Mouse (Mus musculus): ENCODE results near the gene Calcrl. TPM values are rescaled to one million over a fixed set of nuclear protein-coding genes. Genes with fewer than 3 reads are reported as not detected.

The Calcrl gene
- polyA plus RNA-seq, 1 experiment = 0.81 TPM

- Histone ChIP-seq H3K36me3 (ENCODE audit: control insufficient read depth, insufficient read depth, low read length) (no peaks in the 10 kb centered on the region), H3K4me3 (ENCODE audit: low read depth, low read length) (no peak overlapping the region), H3K27me3 (ENCODE audit: control insufficient read depth, insufficient read depth, low read length) (no peaks in the 10 kb centered on the region), H3K27ac (ENCODE audit: insufficient read depth, low read depth, low read length) (no peak overlapping the region), H3K4me1 (ENCODE audit: control insufficient read depth, insufficient read depth, insufficient read length, low read length) (no peaks in the 10 kb centered on the region)
- WGBS = 60% methylated on average over 6 of the region's 6 CpGs
- TF ChIP-seq POLR2A (IDR thresholded peaks at IDR 0.05; ENCODE audit: low read depth, low read length) = no peak
- no peak for TF ChIP-seq CTCF (IDR thresholded peaks at IDR 0.05; ENCODE audit: extremely low read depth, insufficient read length, insufficient replicate concordance, low read depth, low read length)
Observed at GRCm38 (mm10) chr2:84457221-84457620, 32.0 kb upstream of the Calcrl start.

GRCm38 (mm10) chr2:84455236-84455799 is 30.1 kb upstream of the Calcrl start:
- WGBS = 7% methylated on average over 5 of the region's 5 CpGs
- no peaks in the 10 kb centered on the region for H3K4me1 ChIP-seq (ENCODE audit: control insufficient read depth, insufficient read depth, insufficient read length, low read length)

DNA sequence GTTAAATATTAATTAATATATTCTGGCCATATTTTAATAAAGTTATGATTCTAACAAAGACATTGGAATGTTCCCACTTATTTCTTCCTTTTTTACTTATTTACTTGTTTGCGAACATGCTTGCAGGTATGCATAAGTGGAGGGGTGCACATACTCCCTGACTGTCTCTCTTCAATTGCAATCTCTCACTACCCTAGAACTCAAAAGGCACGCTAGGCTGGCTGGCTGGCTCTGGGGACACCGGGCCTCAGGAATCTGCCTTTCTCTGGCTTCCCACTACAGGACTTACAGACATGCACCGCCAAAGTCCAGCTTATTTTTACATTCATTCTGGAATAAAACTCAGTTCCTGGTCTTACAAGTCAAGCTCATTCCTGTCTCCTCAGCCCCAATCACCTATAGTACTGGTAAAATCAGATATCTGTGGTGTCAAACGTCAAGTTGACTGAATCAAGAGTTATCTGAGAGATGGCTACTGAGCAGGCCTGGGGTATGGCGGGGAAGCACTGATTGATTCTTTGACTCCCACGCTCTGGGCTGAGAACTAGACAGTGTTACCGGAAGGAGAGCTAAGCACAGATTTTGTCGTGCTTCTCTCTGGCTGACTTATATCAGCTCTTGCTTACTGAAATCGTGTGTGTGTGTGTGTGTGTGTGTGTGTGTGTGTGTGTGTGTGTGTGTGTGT is 29.5 kb upstream of the Calcrl start:
- Histone ChIP-seq H3K36me3 (ENCODE audit: control insufficient read depth, insufficient read depth, low read length) (no peaks in the 10 kb centered on the region), H3K4me1 (ENCODE audit: control insufficient read depth, insufficient read depth, insufficient read length, low read length) (no peaks in the 10 kb centered on the region), H3K27me3 (ENCODE audit: control insufficient read depth, insufficient read depth, low read length) (no peaks in the 10 kb centered on the region), H3K27ac (ENCODE audit: insufficient read depth, low read depth, low read length) (no peak overlapping the region), H3K4me3 (ENCODE audit: low read depth, low read length) (no peak overlapping the region)
- WGBS = 58% methylated on average over 10 of the region's 10 CpGs
- no peak for TF ChIP-seq CTCF (IDR thresholded peaks at IDR 0.05; ENCODE audit: extremely low read depth, insufficient read length, insufficient replicate concordance, low read depth, low read length)
- TF ChIP-seq POLR2A (IDR thresholded peaks at IDR 0.05; ENCODE audit: low read depth, low read length) = no peak

More at GRCm38 (mm10) chr2:84455236-84455799, 30.1 kb upstream of the Calcrl start:
- Histone ChIP-seq H3K27me3 (ENCODE audit: control insufficient read depth, insufficient read depth, low read length) (no peaks in the 10 kb centered on the region), H3K4me3 (ENCODE audit: low read depth, low read length) (no peak overlapping the region), H3K36me3 (ENCODE audit: control insufficient read depth, insufficient read depth, low read length) (no peaks in the 10 kb centered on the region), H3K27ac (ENCODE audit: insufficient read depth, low read depth, low read length) (no peak overlapping the region)
- TF ChIP-seq CTCF (IDR thresholded peaks at IDR 0.05; ENCODE audit: extremely low read depth, insufficient read length, insufficient replicate concordance, low read depth, low read length) (no peak), POLR2A (IDR thresholded peaks at IDR 0.05; ENCODE audit: low read depth, low read length) (no peak)

DNA sequence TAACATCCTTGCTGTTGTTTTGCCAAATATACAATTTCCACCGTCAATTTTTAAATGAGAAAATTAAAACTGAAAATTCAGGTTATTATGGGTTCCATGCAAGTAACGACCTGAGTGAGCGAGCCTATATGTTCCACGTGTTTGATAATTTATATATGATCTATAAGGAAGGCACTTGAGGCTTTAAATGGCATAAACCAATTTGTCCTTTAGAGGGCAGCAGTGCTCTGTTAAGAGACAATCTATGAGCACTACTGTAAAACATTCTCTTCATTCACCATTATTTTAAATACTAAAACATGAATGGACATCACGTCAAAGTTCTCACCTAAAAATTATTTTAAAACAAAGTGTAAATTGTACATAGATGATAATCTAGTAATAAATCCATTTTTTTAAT is 28.8 kb upstream of the Calcrl start:
- Histone ChIP-seq H3K36me3 (ENCODE audit: control insufficient read depth, insufficient read depth, low read length) (no peaks in the 10 kb centered on the region), H3K4me1 (ENCODE audit: control insufficient read depth, insufficient read depth, insufficient read length, low read length) (no peaks in the 10 kb centered on the region), H3K4me3 (ENCODE audit: low read depth, low read length) (no peak overlapping the region), H3K27me3 (ENCODE audit: control insufficient read depth, insufficient read depth, low read length) (no peaks in the 10 kb centered on the region), H3K27ac (ENCODE audit: insufficient read depth, low read depth, low read length) (no peak overlapping the region)
- no peak for TF ChIP-seq CTCF (IDR thresholded peaks at IDR 0.05; ENCODE audit: extremely low read depth, insufficient read length, insufficient replicate concordance, low read depth, low read length)
- TF ChIP-seq POLR2A (IDR thresholded peaks at IDR 0.05; ENCODE audit: low read depth, low read length) = no peak
- 13% methylated on average over 5 of the region's 5 CpGs for WGBS

- WGBS = 91% methylated on average over 1 of the region's 1 CpGs
- TF ChIP-seq POLR2A (IDR thresholded peaks at IDR 0.05; ENCODE audit: low read depth, low read length) = no peak
- TF ChIP-seq CTCF (IDR thresholded peaks at IDR 0.05; ENCODE audit: extremely low read depth, insufficient read length, insufficient replicate concordance, low read depth, low read length) = no peak
- Histone ChIP-seq H3K36me3 (ENCODE audit: control insufficient read depth, insufficient read depth, low read length) (no peaks in the 10 kb centered on the region), H3K4me1 (ENCODE audit: control insufficient read depth, insufficient read depth, insufficient read length, low read length) (no peaks in the 10 kb centered on the region), H3K4me3 (ENCODE audit: low read depth, low read length) (no peak overlapping the region), H3K27ac (ENCODE audit: insufficient read depth, low read depth, low read length) (no peak overlapping the region), H3K27me3 (ENCODE audit: control insufficient read depth, insufficient read depth, low read length) (no peaks in the 10 kb centered on the region)
Observed at GRCm38 (mm10) chr2:84445499-84445898, 20.3 kb upstream of the Calcrl start.

DNA sequence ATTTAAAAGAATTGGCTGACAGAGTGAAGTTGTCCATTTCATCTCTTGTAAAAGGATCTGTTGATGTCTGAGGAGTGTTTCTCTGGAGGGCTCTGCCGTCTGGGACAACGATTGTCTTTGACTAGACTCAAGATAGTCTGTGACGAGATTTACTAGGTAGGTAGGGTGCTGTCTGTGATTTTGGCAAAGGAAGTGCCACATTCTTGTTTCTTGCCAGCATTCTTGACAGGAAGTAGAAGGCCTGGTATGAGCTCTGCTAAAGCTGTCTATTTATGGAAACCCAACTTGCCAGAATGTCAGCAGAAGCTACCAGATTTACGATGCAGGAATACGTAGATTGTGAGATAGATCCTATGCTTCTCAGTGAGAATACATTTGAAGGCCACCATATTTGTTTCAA is 16.7 kb upstream of the Calcrl start:
- H3K4me3 ChIP-seq (ENCODE audit: low read depth, low read length) = no peak overlapping the region
- WGBS = 86% methylated on average over 5 of the region's 5 CpGs
- TF ChIP-seq POLR2A (IDR thresholded peaks at IDR 0.05; ENCODE audit: low read depth, low read length) (no peak), CTCF (IDR thresholded peaks at IDR 0.05; ENCODE audit: extremely low read depth, insufficient read length, insufficient replicate concordance, low read depth, low read length) (no peak)
- H3K36me3 ChIP-seq (ENCODE audit: control insufficient read depth, insufficient read depth, low read length) = no peaks in the 10 kb centered on the region
- H3K27ac ChIP-seq (ENCODE audit: insufficient read depth, low read depth, low read length) = no peak overlapping the region
- no peaks in the 10 kb centered on the region for H3K27me3 ChIP-seq (ENCODE audit: control insufficient read depth, insufficient read depth, low read length)
- H3K4me1 ChIP-seq (ENCODE audit: control insufficient read depth, insufficient read depth, insufficient read length, low read length) = no peaks in the 10 kb centered on the region

GRCm38 (mm10) chr2:84429724-84430123 is 4.5 kb upstream of the Calcrl start:
- Histone ChIP-seq H3K36me3 (ENCODE audit: control insufficient read depth, insufficient read depth, low read length) (no peaks in the 10 kb centered on the region), H3K27me3 (ENCODE audit: control insufficient read depth, insufficient read depth, low read length) (no peaks in the 10 kb centered on the region), H3K27ac (ENCODE audit: insufficient read depth, low read depth, low read length) (no peak overlapping the region), H3K4me1 (ENCODE audit: control insufficient read depth, insufficient read depth, insufficient read length, low read length) (no peaks in the 10 kb centered on the region), H3K4me3 (ENCODE audit: low read depth, low read length) (no peak overlapping the region)
- 18% methylated on average over 11 of the region's 11 CpGs for WGBS
- TF ChIP-seq POLR2A (IDR thresholded peaks at IDR 0.05; ENCODE audit: low read depth, low read length) (no peak), CTCF (IDR thresholded peaks at IDR 0.05; ENCODE audit: extremely low read depth, insufficient read length, insufficient replicate concordance, low read depth, low read length) (peak; percentile 20; the same call in 1 of the 2 replicates)
